Comparison of ENCODE assay signal across 24 mouse cellular contexts in genomic region chr19:7130317-7130716, GRCm38 (mm10). TPM values are rescaled to one million over a fixed set of nuclear protein-coding genes. Genes with fewer than 3 reads are reported as not detected.
DNase-seq lines count a peak whose midpoint lies in the region; ATAC-seq and TF ChIP-seq lines count a peak whose summit lies in the region.
"Had no signal": no experiment of that assay in that cellular context is flagged by ENCODE, and none has a peak within 500 bp of the region (broad histone marks: within the 10 kb centered on the region; RNA-seq: fewer than 3 reads in every experiment).

No protein-coding gene starts in this region.

- no peaks in the 10 kb centered on the region for H3K9me3 ChIP-seq in heart, embryonic 15.5 days (replicated peaks)
- H3K9me3 ChIP-seq in MEL (replicated peaks; ENCODE audit: insufficient read depth, low read length), result no peaks in the 10 kb centered on the region
- no peaks in the 10 kb centered on the region for H3K9me3 ChIP-seq in embryonic facial prominence, embryonic 10.5 days
- no peaks in the 10 kb centered on the region for H3K9me3 ChIP-seq in kidney, embryonic 15.5 days (replicated peaks)
- H3K9me3 ChIP-seq in kidney, embryonic 16.5 days (ENCODE audit: low read length), result no peaks in the 10 kb centered on the region
- H3K9me3 ChIP-seq: forebrain, embryonic 10.5 days had no signal

- 0 out of 2 replicates have a peak overlapping the region, but pooled peaks have one; percentile 15 for H3K9ac ChIP-seq in heart, embryonic 15.5 days
- no peak overlapping the region for H3K9ac ChIP-seq in MEL (ENCODE audit: control insufficient read depth, low read depth, low read length, poor library complexity, severe bottlenecking)
- H3K9ac ChIP-seq in kidney, embryonic 15.5 days, result no peak overlapping the region
- no peak overlapping the region for H3K9ac ChIP-seq in kidney, embryonic 16.5 days (replicated peaks; ENCODE audit: low read length)
- H3K9ac ChIP-seq: forebrain, postnatal 0 days; liver, postnatal 0 days had no signal

- TF ChIP-seq EP300 in MEL (IDR thresholded peaks at IDR 0.05; ENCODE audit: low read depth in 1 of 2, low read length in 2 of 2), result no peak

- no peak for TF ChIP-seq POLR2A in MEL (IDR thresholded peaks at IDR 0.05; ENCODE audit: control insufficient read depth in 1 of 2, insufficient read depth in 1 of 2, low read depth in 1 of 2, low read length in 2 of 2, poor library complexity in 1 of 2)

- WGBS in heart, embryonic 15.5 days, result 26% methylated on average over 11 of the region's 11 CpGs
- 79% methylated on average over 11 of the region's 11 CpGs for WGBS in embryonic facial prominence, embryonic 10.5 days
- WGBS in kidney, embryonic 15.5 days, result 40% methylated on average over 11 of the region's 11 CpGs
- 34% methylated on average over 11 of the region's 11 CpGs for WGBS in kidney, embryonic 16.5 days

- no peak for TF ChIP-seq RAD21 in MEL (IDR thresholded peaks at IDR 0.05; ENCODE audit: low read depth, low read length)

- no peak for DNase-seq in heart, postnatal 25 days (ENCODE audit: low spot score)
- no peak for DNase-seq in MEL (ENCODE audit: low read depth, low spot score)
- DNase-seq in embryonic facial prominence, embryonic 10.5 days (ENCODE audit: low spot score), result no peak
- DNase-seq: adrenal gland, postnatal 14 days; cerebellum, adult 11-12 months; cerebellum, postnatal 14 days; embryo, embryonic 11 days; forebrain, postnatal 0 days; kidney, postnatal 10 days; left cerebral cortex, postnatal 4 days; liver, postnatal 0 days; retina, postnatal 1 day; right cerebral cortex, postnatal 4 days had no signal

- H3K4me1 ChIP-seq in heart, embryonic 15.5 days (replicated peaks), result peaks cover 55% of the 10 kb centered on the region
- H3K4me1 ChIP-seq in MEL (ENCODE audit: control insufficient read depth in 1 of 2, insufficient read depth in 2 of 2, low read length in 2 of 2), result no peaks in the 10 kb centered on the region
- H3K4me1 ChIP-seq in embryonic facial prominence, embryonic 10.5 days, result peaks cover 73% of the 10 kb centered on the region
- H3K4me1 ChIP-seq in kidney, embryonic 15.5 days, result peaks cover 66% of the 10 kb centered on the region
- peaks cover 39% of the 10 kb centered on the region for H3K4me1 ChIP-seq in kidney, embryonic 16.5 days (ENCODE audit: insufficient read depth, low read length)

- no peaks in the 10 kb centered on the region for H3K79me2 ChIP-seq in MEL (ENCODE audit: control insufficient read depth, insufficient read depth, low read length, poor library complexity)

- no peak for TF ChIP-seq CTCF in MEL (IDR thresholded peaks at IDR 0.05 in 2 of 3, conservative IDR thresholded peaks at IDR 0.05 in 1 of 3; ENCODE audit: control insufficient read depth in 1 of 3, insufficient read depth in 1 of 3, low read depth in 2 of 3, low read length in 3 of 3, poor library complexity in 1 of 3, severe bottlenecking in 1 of 3)

- ATAC-seq in heart, embryonic 15.5 days (replicated peaks; ENCODE audit: insufficient number of reproducible peaks, insufficient read depth, low FRiP score, low read depth), result no peak
- peak; percentile 66 for ATAC-seq in megakaryocyte progenitor cell, adult 5-6 weeks (replicated peaks; ENCODE audit: poor library complexity)
- ATAC-seq in kidney, embryonic 15.5 days (replicated peaks; ENCODE audit: low FRiP score), result no peak
- ATAC-seq in kidney, embryonic 16.5 days (ENCODE audit: low FRiP score, low TSS enrichment), result no peak
- ATAC-seq: CD4-positive, CD25-positive, alpha-beta regulatory T cell, adult 4 months; forebrain, postnatal 0 days; hindbrain, postnatal 0 days; intestine, postnatal 0 days; liver, postnatal 0 days had no signal

- no peak overlapping the region for H3K4me3 ChIP-seq in heart, embryonic 15.5 days
- no peak overlapping the region for H3K4me3 ChIP-seq in MEL (ENCODE audit: control insufficient read depth in 1 of 2, insufficient read depth in 1 of 2, low read depth in 2 of 2, low read length in 2 of 2)
- H3K4me3 ChIP-seq in embryonic facial prominence, embryonic 10.5 days, result no peak overlapping the region
- no peak overlapping the region for H3K4me3 ChIP-seq in kidney, embryonic 15.5 days (replicated peaks)
- H3K4me3 ChIP-seq in kidney, embryonic 16.5 days (ENCODE audit: low read length), result no peak overlapping the region
- H3K4me3 ChIP-seq: forebrain, embryonic 10.5 days; layer of hippocampus, adult 2 months had no signal

- intact Hi-C loops in heart, postnatal 25 days (cut with DNase I), result no loop called here

- no peaks in the 10 kb centered on the region for H3K36me3 ChIP-seq in heart, embryonic 15.5 days
- no peaks in the 10 kb centered on the region for H3K36me3 ChIP-seq in MEL (ENCODE audit: control insufficient read depth in 1 of 2, insufficient read depth in 2 of 2, low read length in 2 of 2)
- H3K36me3 ChIP-seq in embryonic facial prominence, embryonic 10.5 days (replicated peaks), result no peaks in the 10 kb centered on the region
- H3K36me3 ChIP-seq in kidney, embryonic 15.5 days, result no peaks in the 10 kb centered on the region
- no peaks in the 10 kb centered on the region for H3K36me3 ChIP-seq in kidney, embryonic 16.5 days (ENCODE audit: insufficient read depth, low read length)
- H3K36me3 ChIP-seq: forebrain, embryonic 10.5 days had no signal

- 0 out of 2 replicates have a peak overlapping the region, but pooled peaks have one; percentile 24 for H3K4me2 ChIP-seq in heart, embryonic 15.5 days
- H3K4me2 ChIP-seq in kidney, embryonic 15.5 days, result no peak overlapping the region
- H3K4me2 ChIP-seq in kidney, embryonic 16.5 days (replicated peaks; ENCODE audit: low read depth, low read length), result no peak overlapping the region
- H3K4me2 ChIP-seq: midbrain, embryonic 11.5 days had no signal

- H3K27me3 ChIP-seq in heart, embryonic 15.5 days, result 0 out of 2 replicates have a peak, but pooled peaks cover 3% of the 10 kb centered on the region
- no peaks in the 10 kb centered on the region for H3K27me3 ChIP-seq in MEL (ENCODE audit: control insufficient read depth in 1 of 2, insufficient read depth in 2 of 2, low read length in 2 of 2)
- H3K27me3 ChIP-seq in embryonic facial prominence, embryonic 10.5 days (replicated peaks; ENCODE audit: low read depth, poor library complexity, severe bottlenecking), result peaks cover 82% of the 10 kb centered on the region
- H3K27me3 ChIP-seq in kidney, embryonic 15.5 days, result peaks cover 64% of the 10 kb centered on the region
- H3K27me3 ChIP-seq in kidney, embryonic 16.5 days (ENCODE audit: insufficient read depth, low read length), result peaks cover 21% of the 10 kb centered on the region

- H3K27ac ChIP-seq in heart, embryonic 15.5 days, result peak overlapping the region; percentile 55
- no peak overlapping the region for H3K27ac ChIP-seq in MEL (ENCODE audit: control insufficient read depth, low read depth, low read length)
- peak overlapping the region; percentile 27; the same call in 1 of the 2 replicates for H3K27ac ChIP-seq in embryonic facial prominence, embryonic 10.5 days (replicated peaks)
- no peak overlapping the region for H3K27ac ChIP-seq in kidney, embryonic 15.5 days
- H3K27ac ChIP-seq in kidney, embryonic 16.5 days (ENCODE audit: low read length), result no peak overlapping the region
- H3K27ac ChIP-seq: hindbrain, postnatal 0 days; layer of hippocampus, adult 2 months; stomach, postnatal 0 days had no signal

TF ChIP-seq in MEL, 35 proteins besides CTCF, POLR2A, EP300 and RAD21:
- TF ChIP-seq MXI1 (IDR thresholded peaks at IDR 0.05; ENCODE audit: low read depth, low read length), result peak; percentile 52; the same call in 1 of the 2 replicates
- TF ChIP-seq USF1 (IDR thresholded peaks at IDR 0.05; ENCODE audit: low read depth, low read length), result peak; percentile 46; the same call in 1 of the 2 replicates
- no peak for TF ChIP-seq USF2 (IDR thresholded peaks at IDR 0.05; ENCODE audit: borderline replicate concordance in 1 of 2, insufficient read depth in 1 of 2, low read depth in 1 of 2, low read length in 2 of 2)
- no peak for TF ChIP-seq NRF1 (IDR thresholded peaks at IDR 0.05; ENCODE audit: insufficient read depth, low read depth, low read length, poor library complexity, severe bottlenecking)
- no peak for TF ChIP-seq TBP (IDR thresholded peaks at IDR 0.05; ENCODE audit: low read depth, low read length)

RNA-seq across cellular contexts. Expression of gene Flrt1, which starts 24.8 kb away (rescaled TPM):
- polyA plus RNA-seq in heart, embryonic 15.5 days (2015; fragmentation: Nextera tagmentation; extraction: Ambion mirVana), result 1.3 and 2.5 TPM in 2 replicates
- 1 to 10 TPM; 1.1 to 1.4 TPM for total RNA-seq in heart, postnatal 25 days (2021)
- 0.03 TPM in 1 of 2 replicates, not detected in the other for total RNA-seq in MEL (2012; rRNA removed)
- polyA plus RNA-seq in MEL (2012; ENCODE audit: insufficient read depth in 1 of 2, insufficient read length in 2 of 2, low read depth in 1 of 2, low replicate concordance in 2 of 2, missing spikeins in 1 of 2), result not detected
- polyA plus RNA-seq in embryonic facial prominence, embryonic 10.5 days (2016; fragmentation: Nextera tagmentation; extraction: Ambion mirVana), result 2.5 and 2.9 TPM in 2 replicates
- not detected in 2 replicates for total RNA-seq in megakaryocyte progenitor cell, adult 5-6 weeks (2015)
- total RNA-seq in megakaryocyte progenitor cell, adult 5-6 weeks (2017), result not detected in 2 replicates
- polyA plus RNA-seq in kidney, embryonic 15.5 days (2015; fragmentation: Nextera tagmentation; extraction: Ambion mirVana), result 4.4 and 5.0 TPM in 2 replicates
- polyA plus RNA-seq in kidney, embryonic 16.5 days (2015; fragmentation: Nextera tagmentation; extraction: Ambion mirVana), result 5.4 and 6.8 TPM in 2 replicates

Comparison
In these comparisons a context has a peak if more than half of its experiments do, and no peak if none do; other contexts are left out.
1. H3K27ac ChIP-seq: peak in heart, embryonic 15.5 days (single experiment) and embryonic facial prominence, embryonic 10.5 days (single experiment); none in MEL (single experiment), kidney, embryonic 15.5 days (single experiment) and kidney, embryonic 16.5 days (single experiment).